Mouse (Mus musculus) ES-E14 (cell line): ENCODE measurements at regions not wholly inside any gene's neighbourhood (a gene's known extent, or its start where the extent isn't known, plus 50 kb on each side); places are given as distances from the start of the nearest gene placed in this dataset.

Source experiments
- DNase-seq: peaks from one replicate; pipeline ENCODE4 v3.0.0-alpha.2; 2013; ENCODE audit warnings: low read depth, low spot score
- H3K27ac ChIP-seq: 2 replicates; pipeline ENCODE4 v1.5.1; 2012; ENCODE audit warnings: low read depth, mild to moderate bottlenecking, low read length, moderate library complexity, mixed read lengths; ENCODE audit not compliant: poor library complexity, insufficient read depth, severe bottlenecking
- H3K36me3 ChIP-seq: 2 replicates; pipeline ENCODE4 v1.6.1; 2012; ENCODE audit warnings: mild to moderate bottlenecking, low read length, moderate library complexity, mixed read lengths; ENCODE audit not compliant: control insufficient read depth, poor library complexity, insufficient read depth, severe bottlenecking
- H3K4me1 ChIP-seq, 2 experiments: fragments of 150-350 bp in 1 of 2; sonication (generic) in 1 of 2; 2 replicates each; pipeline ENCODE4 v1.6.1; 2012; ENCODE audit warnings: low read length in 2 of 2, mild to moderate bottlenecking in 1 of 2, mixed read lengths in 1 of 2; ENCODE audit not compliant: control insufficient read depth in 2 of 2, insufficient read depth in 2 of 2, poor library complexity in 1 of 2
- H3K4me3 ChIP-seq, 2 experiments: fragments of 150-350 bp in 1 of 2; sonication (generic) in 1 of 2; 2 replicates each; pipeline ENCODE4 v1.5.1; 2012; ENCODE audit warnings: low read length in 2 of 2, low read depth in 1 of 2, mild to moderate bottlenecking in 1 of 2, mixed read lengths in 1 of 2; ENCODE audit not compliant: insufficient read depth in 1 of 2, poor library complexity in 1 of 2, severe bottlenecking in 1 of 2
- H3K9ac ChIP-seq: 2 replicates; pipeline ENCODE4 v1.6.1; 2012; ENCODE audit warnings: low read depth, mild to moderate bottlenecking, low read length, mixed read lengths; ENCODE audit not compliant: poor library complexity, insufficient read depth, severe bottlenecking
- H3K9me3 ChIP-seq: fragments of 150-350 bp; sonication (generic); 2 replicates; pipeline ENCODE4 v1.6.1; 2012; ENCODE audit warnings: low read depth, mild to moderate bottlenecking, low read length; ENCODE audit not compliant: control insufficient read depth, insufficient read depth
- CHD2 ChIP-seq: IDR thresholded peaks from 2 replicates; pipeline ENCODE4 v1.6.1; 2014; ENCODE audit warnings: mild to moderate bottlenecking, low read depth, low read length, inconsistent platforms
- HCFC1 ChIP-seq: IDR thresholded peaks from 2 replicates; pipeline ENCODE4 v1.6.1; 2012; ENCODE audit warnings: low read length, inconsistent platforms, borderline replicate concordance; ENCODE audit not compliant: insufficient read depth
- MAFK ChIP-seq: IDR thresholded peaks from 2 replicates; pipeline ENCODE4 v1.6.1; 2014; ENCODE audit warnings: mild to moderate bottlenecking, low read depth, low read length, inconsistent platforms; ENCODE audit not compliant: insufficient read depth
- ZC3H11A ChIP-seq: IDR thresholded peaks from 2 replicates; pipeline ENCODE4 v1.6.1; 2012; ENCODE audit warnings: low read depth, mild to moderate bottlenecking, inconsistent platforms, low read length, borderline replicate concordance
- ZNF384 ChIP-seq: IDR thresholded peaks from 2 replicates; pipeline ENCODE4 v1.6.1; 2012; ENCODE audit warnings: low read depth, low read length, inconsistent platforms
- in situ Hi-C, 2 experiments: fragments of 600-800 bp; cut with MboI; formaldehyde crosslinking; loops; one replicate each; pipeline ENCODE4 v1.15.1; 2025; ENCODE audit warnings: low sequenced_read_pairs in 2 of 2, inconsistent platforms in 1 of 2; ENCODE audit not compliant: unreplicated experiment in 2 of 2

DNA sequence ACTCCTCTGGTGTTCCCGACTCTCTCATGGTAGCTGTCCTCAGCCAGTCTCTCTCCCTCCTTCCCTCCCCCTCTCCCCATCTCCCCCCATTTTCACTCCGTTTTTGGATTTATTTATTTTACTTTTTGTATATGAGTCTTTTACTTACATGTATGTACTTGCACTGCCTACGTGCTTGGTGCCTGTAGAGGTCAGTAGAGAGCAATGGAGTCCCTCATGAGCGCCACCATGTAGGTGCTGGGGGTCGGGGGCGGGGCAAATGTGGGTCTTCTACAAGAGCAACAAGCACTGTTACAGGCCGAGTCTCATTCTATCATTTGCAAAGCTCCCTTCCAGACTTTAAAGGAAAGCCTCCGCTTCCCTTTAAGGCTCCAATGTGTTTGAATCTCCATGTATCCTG lies 78.3 kb upstream of the Man2a1 start:
- Histone ChIP-seq H3K27ac (no peak overlapping the region), H3K9ac (no peak overlapping the region), H3K4me1 (no peaks in the 10 kb centered on the region), H3K9me3 (no peaks in the 10 kb centered on the region), H3K4me3 (no peak overlapping the region), H3K36me3 (no peaks in the 10 kb centered on the region)
- in situ Hi-C loops: no loop called here
- TF ChIP-seq HCFC1 (no peak), ZNF384 (no peak), CHD2 (no peak), ZC3H11A (no peak), MAFK (no peak)
- peak; percentile 47 for DNase-seq

DNA sequence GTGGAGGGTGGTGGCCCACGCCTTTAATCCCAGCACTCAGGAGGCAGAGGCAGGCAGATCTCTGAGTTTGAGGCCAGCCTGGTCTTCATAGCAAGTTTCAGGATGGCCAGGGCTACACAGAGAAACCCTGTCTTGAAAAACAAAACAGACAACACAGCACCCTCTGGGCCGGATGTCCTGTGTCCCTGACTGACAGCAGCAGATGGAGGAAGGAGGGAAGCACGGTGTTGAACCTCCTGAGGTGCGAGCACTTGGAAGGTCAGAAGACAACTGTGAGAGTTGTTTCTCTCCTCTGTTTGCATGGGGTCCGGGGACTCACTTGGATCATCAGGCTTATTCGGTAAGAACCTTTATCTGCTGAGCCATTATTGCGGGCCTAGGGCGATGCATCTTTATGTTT lies 76.6 kb upstream of the Man2a1 start:
- TF ChIP-seq CHD2 (no peak), MAFK (no peak), ZC3H11A (no peak), ZNF384 (no peak), HCFC1 (no peak)
- Histone ChIP-seq H3K9ac (no peak overlapping the region), H3K36me3 (no peaks in the 10 kb centered on the region), H3K27ac (no peak overlapping the region), H3K4me1 (no peaks in the 10 kb centered on the region), H3K4me3 (no peak overlapping the region), H3K9me3 (no peaks in the 10 kb centered on the region)
- DNase-seq: no peak
- in situ Hi-C loops: no loop called here

DNA sequence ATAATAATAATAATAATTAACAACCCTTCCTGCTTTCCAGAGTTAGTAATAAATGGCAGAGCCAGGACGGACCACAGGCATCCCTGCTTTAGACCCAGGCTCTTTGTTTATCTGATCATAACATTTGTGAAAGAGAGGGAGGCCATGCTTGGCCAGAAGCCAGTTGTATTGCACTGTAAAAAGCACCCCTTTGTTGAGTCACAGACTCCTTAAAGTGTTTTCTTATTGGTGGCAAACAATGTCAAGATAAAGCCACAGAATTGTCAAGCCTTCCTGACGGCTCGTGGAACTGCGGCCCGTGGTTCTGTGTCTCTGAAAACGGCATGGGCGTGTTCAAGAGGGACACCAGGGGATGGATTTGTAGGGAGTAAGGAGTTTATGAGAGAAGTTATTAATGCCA lies 72.7 kb upstream of the Man2a1 start:
- DNase-seq: no peak
- no peak for TF ChIP-seq ZNF384
- no peak for TF ChIP-seq CHD2
- TF ChIP-seq HCFC1: no peak
- TF ChIP-seq ZC3H11A: no peak
- no peak for TF ChIP-seq MAFK

DNA sequence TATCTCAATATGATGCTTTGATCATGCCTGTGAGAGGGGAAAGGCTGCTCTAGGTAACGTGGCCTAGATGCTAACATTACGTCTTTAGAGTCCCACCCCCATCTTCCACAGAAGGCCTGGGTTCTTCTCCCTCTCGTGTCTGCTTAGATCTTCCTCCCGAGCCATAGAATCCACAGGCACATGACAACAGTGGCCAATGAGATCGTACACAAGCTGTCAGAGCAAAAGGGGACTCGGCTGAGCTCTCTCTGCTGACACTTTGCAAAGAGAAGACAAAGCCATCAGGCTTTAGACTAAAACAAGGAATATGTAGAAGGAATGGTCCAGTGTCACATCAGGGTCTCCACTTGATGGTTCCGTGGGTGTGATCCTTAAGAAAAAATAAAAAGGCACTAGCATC lies 72.1 kb upstream of the Man2a1 start:
- Histone ChIP-seq H3K9me3 (no peaks in the 10 kb centered on the region), H3K4me3 (no peak overlapping the region), H3K9ac (no peak overlapping the region), H3K4me1 (peaks cover 0 to 2% of the 10 kb centered on the region in 2 experiments; a peak in 1 of 4 replicates), H3K27ac (no peak overlapping the region), H3K36me3 (no peaks in the 10 kb centered on the region)
- TF ChIP-seq CHD2 (no peak), MAFK (no peak), ZC3H11A (no peak), ZNF384 (no peak), HCFC1 (no peak)
- in situ Hi-C loops: no loop called here
- DNase-seq: no peak

More for the DNA sequence above, 72.7 kb upstream of the Man2a1 start:
- Histone ChIP-seq H3K27ac (no peak overlapping the region), H3K36me3 (no peaks in the 10 kb centered on the region), H3K9me3 (no peaks in the 10 kb centered on the region), H3K4me1 (peaks cover 0 to 2% of the 10 kb centered on the region in 2 experiments; a peak in 1 of 4 replicates), H3K4me3 (no peak overlapping the region), H3K9ac (no peak overlapping the region)
- in situ Hi-C loops: no loop called here

DNA sequence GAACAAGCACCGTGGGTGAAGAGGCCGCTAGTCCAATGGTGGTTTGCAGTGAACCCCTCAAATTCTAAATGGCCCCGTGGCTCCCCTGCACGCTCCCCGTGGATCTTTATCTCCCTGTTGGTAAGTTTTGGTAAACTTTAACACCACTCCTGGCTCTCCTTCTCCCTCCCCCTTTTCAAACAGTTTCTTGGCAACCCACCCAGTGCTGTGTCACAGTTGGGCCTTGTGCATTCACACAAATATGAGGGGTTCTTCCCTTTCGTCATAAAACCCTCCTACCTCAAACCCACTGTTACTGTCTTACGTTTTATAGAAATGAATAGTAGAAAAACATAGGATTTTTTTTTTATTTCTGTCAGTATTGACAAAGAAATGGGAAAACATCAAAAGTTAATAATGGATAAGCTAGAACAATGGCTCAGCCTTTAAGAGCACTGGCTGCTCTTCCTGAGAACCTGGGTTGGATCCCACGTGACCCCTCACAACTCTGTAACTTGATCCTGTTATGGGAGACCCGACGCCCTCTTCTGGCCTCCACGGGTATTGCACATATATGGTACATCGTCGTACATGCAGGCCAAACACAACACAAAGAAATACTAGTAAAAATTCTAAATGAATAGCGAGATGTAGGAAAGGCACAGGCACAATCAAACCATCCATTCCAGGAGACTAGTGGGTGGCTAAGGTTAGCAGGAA lies 71.1 kb upstream of the Man2a1 start:
- DNase-seq: peak; percentile 68
- no peak for TF ChIP-seq ZNF384
- no peak for TF ChIP-seq HCFC1
- TF ChIP-seq CHD2: no peak
- no peak for TF ChIP-seq ZC3H11A
- TF ChIP-seq MAFK: no peak
- H3K4me3 ChIP-seq: no peak overlapping the region
- no peaks in the 10 kb centered on the region for H3K9me3 ChIP-seq
- no peak overlapping the region for H3K27ac ChIP-seq
- no peaks in the 10 kb centered on the region for H3K36me3 ChIP-seq
- in situ Hi-C loops: no loop called here
- H3K9ac ChIP-seq: no peak overlapping the region
- peaks cover 0 to 2% of the 10 kb centered on the region in 2 experiments; a peak in 1 of 4 replicates for H3K4me1 ChIP-seq
